Comparison of ENCODE assay signal across 8 mouse cellular contexts in the genomic region with DNA sequence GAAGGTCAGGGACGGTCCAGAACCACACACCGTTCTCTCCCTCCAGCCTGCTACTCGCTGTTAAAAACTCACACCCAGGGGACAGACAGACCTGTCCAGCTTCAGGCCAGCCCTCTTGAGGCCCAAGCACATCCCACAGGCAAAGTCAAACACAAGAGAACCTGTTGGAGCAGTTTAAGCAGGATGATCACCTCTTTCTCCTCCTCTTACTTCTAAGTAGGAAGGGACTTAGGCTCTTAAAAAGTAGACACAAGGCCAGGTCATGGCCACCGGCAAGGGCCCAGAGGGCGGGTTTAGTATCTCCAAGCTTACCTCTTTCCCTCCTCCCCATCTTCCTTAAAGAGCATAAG. TPM values are rescaled to one million over a fixed set of nuclear protein-coding genes. Genes with fewer than 3 reads are reported as not detected.
DNase-seq lines count a peak whose midpoint lies in the region; ATAC-seq and TF ChIP-seq lines count a peak whose summit lies in the region.

No protein-coding gene starts in this region.

- peak overlapping the region; percentile 87 for H3K4me2 ChIP-seq in intestine, postnatal 0 days (replicated peaks; ENCODE audit: low read depth)

- WGBS in liver, adult 2 months, result 3% methylated on average over 5 of the region's 5 CpGs
- WGBS in embryonic facial prominence, embryonic 10.5 days, result 12% methylated on average over 5 of the region's 5 CpGs
- WGBS in intestine, postnatal 0 days, result 10% methylated on average over 5 of the region's 5 CpGs
- 19% methylated on average over 5 of the region's 5 CpGs for WGBS in midbrain, embryonic 10.5 days

- peaks cover 39% of the 10 kb centered on the region; the same call in 1 of the 2 replicates for H3K79me2 ChIP-seq in liver, adult 2 months (ENCODE audit: control insufficient read depth, insufficient read depth, low read length)

- peak; percentile 66 for DNase-seq in liver, adult 2 months (ENCODE audit: extremely low read depth, low read depth, low spot score)
- DNase-seq in liver, result no peak
- DNase-seq in embryonic facial prominence, embryonic 10.5 days (ENCODE audit: low spot score), result no peak
- DNase-seq in midbrain, embryonic 10.5 days (ENCODE audit: low spot score), result peak; percentile 38
- no peak for DNase-seq in thymus, postnatal 36 days
- DNase-seq in thymus, adult 18-20 months, result no peak
- DNase-seq in left cerebral cortex, postnatal 25 days (ENCODE audit: low spot score in 2 of 2), result no peak

- peak overlapping the region; percentile 98 for H3K4me3 ChIP-seq in liver, adult 2 months (ENCODE audit: insufficient read depth, low read depth, low read length)
- H3K4me3 ChIP-seq in embryonic facial prominence, embryonic 10.5 days, result peak overlapping the region; percentile 98
- peak overlapping the region; percentile 88 for H3K4me3 ChIP-seq in intestine, postnatal 0 days (ENCODE audit: low read depth, low read length)
- H3K4me3 ChIP-seq in midbrain, embryonic 10.5 days, result peak overlapping the region; percentile 98

- ATAC-seq in intestine, postnatal 0 days, result 0 out of 2 replicates have a peak, but pooled peaks have one; percentile 4

- no peaks in the 10 kb centered on the region for H3K27me3 ChIP-seq in liver, adult 2 months (ENCODE audit: control insufficient read depth, insufficient read depth, low read length)
- no peaks in the 10 kb centered on the region for H3K27me3 ChIP-seq in embryonic facial prominence, embryonic 10.5 days (replicated peaks; ENCODE audit: low read depth, poor library complexity, severe bottlenecking)
- H3K27me3 ChIP-seq in intestine, postnatal 0 days (replicated peaks; ENCODE audit: control insufficient read depth, insufficient read depth, low read length), result no peaks in the 10 kb centered on the region
- no peaks in the 10 kb centered on the region for H3K27me3 ChIP-seq in midbrain, embryonic 10.5 days (ENCODE audit: low read depth, poor library complexity, severe bottlenecking)

- H3K36me3 ChIP-seq in liver, adult 2 months (ENCODE audit: control insufficient read depth, insufficient read depth, low read length), result no peaks in the 10 kb centered on the region
- peaks cover 11% of the 10 kb centered on the region for H3K36me3 ChIP-seq in embryonic facial prominence, embryonic 10.5 days (replicated peaks)
- H3K36me3 ChIP-seq in intestine, postnatal 0 days (ENCODE audit: control insufficient read depth, insufficient read depth), result no peaks in the 10 kb centered on the region
- no peaks in the 10 kb centered on the region for H3K36me3 ChIP-seq in midbrain, embryonic 10.5 days

- H3K9ac ChIP-seq in liver, adult 2 months (ENCODE audit: low read depth, low read length), result peak overlapping the region; percentile 100
- H3K9ac ChIP-seq in intestine, postnatal 0 days (ENCODE audit: low read depth, low read length), result peak overlapping the region; percentile 100

- no peak for TF ChIP-seq POLR2A in liver, adult 2 months (IDR thresholded peaks at IDR 0.05; ENCODE audit: extremely low read depth, insufficient read depth, low read length)

- intact Hi-C loops in left cerebral cortex, postnatal 25 days (cut with DNase I), result no loop called here

- no peaks in the 10 kb centered on the region for H3K9me3 ChIP-seq in embryonic facial prominence, embryonic 10.5 days
- H3K9me3 ChIP-seq in intestine, postnatal 0 days (ENCODE audit: control insufficient read depth), result no peaks in the 10 kb centered on the region
- H3K9me3 ChIP-seq in midbrain, embryonic 10.5 days (replicated peaks), result no peaks in the 10 kb centered on the region

- no peak for TF ChIP-seq CTCF in liver, adult 2 months (IDR thresholded peaks at IDR 0.05; ENCODE audit: low read depth, low read length)
- no peak for TF ChIP-seq CTCF in intestine, postnatal 0 days (IDR thresholded peaks at IDR 0.05; ENCODE audit: low read depth)

- peak overlapping the region; percentile 71 for H3K27ac ChIP-seq in liver, adult 2 months (replicated peaks; ENCODE audit: insufficient read depth, low read depth, low read length)
- peak overlapping the region; percentile 97 for H3K27ac ChIP-seq in embryonic facial prominence, embryonic 10.5 days (replicated peaks)
- H3K27ac ChIP-seq in intestine, postnatal 0 days (ENCODE audit: low read depth, low read length), result peak overlapping the region; percentile 96
- peak overlapping the region; percentile 98 for H3K27ac ChIP-seq in midbrain, embryonic 10.5 days (replicated peaks)

- H3K4me1 ChIP-seq in liver, adult 2 months (ENCODE audit: control insufficient read depth, insufficient read depth, low read length), result peaks cover 14% of the 10 kb centered on the region
- peaks cover 71% of the 10 kb centered on the region for H3K4me1 ChIP-seq in embryonic facial prominence, embryonic 10.5 days
- H3K4me1 ChIP-seq in intestine, postnatal 0 days (replicated peaks; ENCODE audit: control insufficient read depth, insufficient read depth, low read length), result peaks cover 19% of the 10 kb centered on the region
- H3K4me1 ChIP-seq in midbrain, embryonic 10.5 days, result peaks cover 67% of the 10 kb centered on the region

RNA-seq across cellular contexts. Expression of a gene that starts 1.3 kb away (rescaled TPM):
- 3.0 and 4.1 TPM in 2 replicates for total RNA-seq in liver, adult 2 months (2014; rRNA removed)
- polyA plus RNA-seq in liver, adult 2 months (2012; rRNA removed), result 5.8 and 6.7 TPM in 2 replicates
- 7.5 and 8.1 TPM in 2 replicates for polyA plus RNA-seq in embryonic facial prominence, embryonic 10.5 days (2016; fragmentation: Nextera tagmentation; extraction: Ambion mirVana)
- polyA plus RNA-seq in intestine, postnatal 0 days (2015; fragmentation: Nextera tagmentation; extraction: Ambion mirVana), result 3.5 and 3.6 TPM in 2 replicates
- polyA plus RNA-seq in midbrain, embryonic 10.5 days (2016; fragmentation: Nextera tagmentation; extraction: Ambion mirVana), result 6.6 and 9.3 TPM in 2 replicates
- 10 to 100 TPM; 32.8 to 33.0 TPM for total RNA-seq in left cerebral cortex, postnatal 25 days (2021)

Comparison
In these comparisons a context has a peak if more than half of its experiments do, and no peak if none do; other contexts are left out.
1. DNase-seq: peak in liver, adult 2 months (single experiment) and midbrain, embryonic 10.5 days (single experiment); none in liver (single experiment), embryonic facial prominence, embryonic 10.5 days (single experiment), thymus, postnatal 36 days (0 of 2), thymus, adult 18-20 months (0 of 2) and left cerebral cortex, postnatal 25 days (0 of 2).
2. Peak in every context shown above with its lines, with median percentiles within 50 percentile points of each other: H3K27ac ChIP-seq and H3K4me3 ChIP-seq.